Mouse (Mus musculus) liver, embryonic 12.5 days (tissue): Measurements from ENCODE around the gene Ugcg. TPM values are rescaled to one million over a fixed set of nuclear protein-coding genes. Genes with fewer than 3 reads are reported as not detected.

Experiments used
- ATAC-seq: fragments of 200-750 bp; cut with Nextera tagmentation; 2 replicates; pipeline ENCODE4 v1.8.0; 2017; ENCODE audit warnings: moderate number of reproducible peaks, mild to moderate bottlenecking, moderate library complexity
- H3K27ac ChIP-seq: fragments of 300-500 bp; sonication (generic); 2 replicates; pipeline ENCODE4 v1.5.1; 2016; ENCODE audit warnings: mild to moderate bottlenecking
- H3K27me3 ChIP-seq: fragments of 300-500 bp; sonication (generic); replicated peaks from 2 replicates; pipeline ENCODE4 v1.6.1; 2016; ENCODE audit warnings: mild to moderate bottlenecking, moderate library complexity
- H3K36me3 ChIP-seq: fragments of 300-500 bp; sonication (generic); 2 replicates; pipeline ENCODE4 v1.6.1; 2016; ENCODE audit warnings: mild to moderate bottlenecking, moderate library complexity
- H3K4me1 ChIP-seq: fragments of 300-500 bp; sonication (generic); 2 replicates; pipeline ENCODE4 v1.6.1; 2016
- H3K4me2 ChIP-seq: fragments of 300-500 bp; sonication (generic); 2 replicates; pipeline ENCODE4 v1.6.1; 2016; ENCODE audit warnings: mild to moderate bottlenecking, moderate library complexity
- H3K4me3 ChIP-seq: fragments of 300-500 bp; sonication (generic); 2 replicates; pipeline ENCODE4 v1.5.1; 2016; ENCODE audit warnings: mild to moderate bottlenecking, moderate library complexity
- H3K9ac ChIP-seq: fragments of 300-500 bp; sonication (generic); 2 replicates; pipeline ENCODE4 v1.6.1; 2016; ENCODE audit warnings: mild to moderate bottlenecking, moderate library complexity
- H3K9me3 ChIP-seq: fragments of 300-500 bp; sonication (generic); replicated peaks from 2 replicates; pipeline ENCODE4 v1.6.1; 2016; ENCODE audit warnings: mild to moderate bottlenecking, moderate library complexity
- WGBS: fragments of 180-500 bp; shearing (Covaris S2); methylation state at CpG from one replicate; pipeline ENCODE4 v1.1.7; 2016; ENCODE audit not compliant: insufficient replicate concordance; 5-methylcytosine and 5-hydroxymethylcytosine counted together
- polyA plus RNA-seq: library from polyadenylated mRNA; unstranded; fragments of >200 nt; fragmentation: Nextera tagmentation; extraction: Ambion mirVana; gene quantifications from 2 replicates; pipeline ENCODE4 v1.2.1, GENCODE M21; 2016

Ugcg gene
- polyA plus RNA-seq, 1 experiment from 2014 or later = 14.4 TPM

DNA sequence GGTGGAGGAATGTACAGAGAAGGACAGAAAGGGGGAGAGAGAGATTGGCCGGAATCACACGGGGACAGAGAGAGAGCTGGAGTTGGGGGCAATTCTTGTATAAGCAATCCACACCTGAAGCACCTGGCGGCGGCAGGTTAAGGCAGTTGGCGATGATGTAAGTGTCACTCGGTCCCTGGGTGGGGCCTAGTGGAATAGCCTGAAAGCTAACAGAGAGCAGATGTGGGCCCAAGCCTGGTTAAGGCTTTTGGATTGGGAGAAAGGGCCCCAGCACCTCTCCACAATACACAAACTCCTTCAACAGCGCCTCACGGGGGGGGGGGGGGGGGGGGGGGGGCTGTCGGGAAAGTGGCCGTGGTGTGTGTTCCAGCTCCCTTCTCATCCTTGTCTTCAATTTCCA lies 45.0 kb downstream of the Ugcg start:
- H3K4me1 ChIP-seq = peaks cover 58% of the 10 kb centered on the region
- peak overlapping the region; percentile 57 for H3K4me2 ChIP-seq
- H3K4me3 ChIP-seq = no peak overlapping the region
- no peaks in the 10 kb centered on the region for H3K27me3 ChIP-seq
- no peaks in the 10 kb centered on the region for H3K9me3 ChIP-seq
- peak overlapping the region; percentile 45; the same call in 1 of the 2 replicates for H3K9ac ChIP-seq
- H3K36me3 ChIP-seq = no peaks in the 10 kb centered on the region
- 47% methylated on average over 8 of the region's 10 CpGs for WGBS
- H3K27ac ChIP-seq = peak overlapping the region; percentile 84
- peak; percentile 72 for ATAC-seq

DNA sequence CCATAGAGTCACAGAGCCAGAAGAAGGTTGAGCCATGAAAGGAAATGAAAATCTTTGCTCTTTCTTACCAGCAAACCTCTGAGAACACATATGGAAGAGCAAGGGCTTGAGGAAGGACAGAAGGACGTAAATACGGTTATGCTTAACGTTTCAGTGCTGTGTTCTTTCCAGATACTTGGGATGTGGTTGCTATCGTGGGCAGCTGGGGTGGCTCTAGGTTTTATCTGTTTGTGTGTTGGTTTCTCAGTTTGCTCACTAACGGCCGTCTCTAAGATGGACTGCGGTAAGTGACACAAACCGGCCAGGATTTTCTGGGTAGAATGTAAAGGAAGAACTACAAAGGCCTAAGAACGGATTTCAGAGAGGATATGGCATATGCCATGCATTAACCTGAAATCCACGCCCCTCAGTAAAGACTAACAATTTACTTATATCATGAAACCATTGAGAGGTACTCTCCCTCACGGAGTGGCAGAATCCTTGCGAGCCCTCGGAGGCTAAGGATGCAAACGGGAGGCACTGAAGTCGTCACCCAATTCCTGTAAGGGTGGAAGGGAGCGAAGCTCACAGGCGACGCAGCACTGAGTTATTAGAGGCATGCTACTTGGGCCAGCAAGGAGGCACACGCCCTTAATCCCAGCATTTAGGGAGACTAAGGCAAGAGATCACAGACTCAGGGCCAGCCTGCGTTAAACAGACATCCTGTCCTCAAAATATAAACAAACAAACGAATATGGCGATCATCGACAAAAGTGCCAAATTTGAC lies 45.6 kb downstream of the Ugcg start:
- no peaks in the 10 kb centered on the region for H3K27me3 ChIP-seq

DNA sequence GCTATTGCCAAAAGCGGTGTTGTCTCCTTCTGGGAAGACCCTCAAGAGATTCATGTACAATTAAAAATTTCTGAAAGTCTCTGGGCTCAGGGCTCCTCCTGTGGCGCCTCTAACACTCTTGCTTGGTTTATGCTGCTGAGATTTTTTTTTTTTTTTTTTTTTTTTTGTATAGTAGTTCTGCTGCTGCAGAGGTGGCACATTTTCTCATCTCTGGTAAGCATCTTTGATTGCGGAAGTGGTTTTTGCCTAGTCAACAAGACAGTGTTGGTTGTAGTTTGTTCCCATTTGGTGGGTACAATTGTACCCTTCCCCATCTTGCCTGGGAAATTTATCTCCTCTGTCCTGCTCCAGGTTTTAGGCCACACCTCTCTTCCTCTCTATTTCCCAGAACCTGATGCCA lies 47.3 kb downstream of the Ugcg start:
- H3K4me1 ChIP-seq = peaks cover 67% of the 10 kb centered on the region
- no peak overlapping the region for H3K4me3 ChIP-seq
- H3K27me3 ChIP-seq = no peaks in the 10 kb centered on the region
- no peaks in the 10 kb centered on the region for H3K9me3 ChIP-seq
- no peak overlapping the region for H3K4me2 ChIP-seq
- no peak overlapping the region for H3K27ac ChIP-seq
- no peaks in the 10 kb centered on the region for H3K36me3 ChIP-seq
- 76% methylated on average over 3 of the region's 3 CpGs for WGBS
- ATAC-seq = no peak
- H3K9ac ChIP-seq = no peak overlapping the region

More for the DNA sequence above, 45.6 kb downstream of the Ugcg start:
- no peaks in the 10 kb centered on the region for H3K36me3 ChIP-seq
- ATAC-seq = peak; percentile 82
- peak overlapping the region; percentile 84 for H3K27ac ChIP-seq
- H3K4me3 ChIP-seq = no peak overlapping the region
- peaks cover 63% of the 10 kb centered on the region for H3K4me1 ChIP-seq
- H3K9me3 ChIP-seq = no peaks in the 10 kb centered on the region
- H3K4me2 ChIP-seq = peak overlapping the region; percentile 57
- H3K9ac ChIP-seq = peak overlapping the region; percentile 45; the same call in 1 of the 2 replicates
- WGBS = 37% methylated on average over 23 of the region's 23 CpGs

DNA sequence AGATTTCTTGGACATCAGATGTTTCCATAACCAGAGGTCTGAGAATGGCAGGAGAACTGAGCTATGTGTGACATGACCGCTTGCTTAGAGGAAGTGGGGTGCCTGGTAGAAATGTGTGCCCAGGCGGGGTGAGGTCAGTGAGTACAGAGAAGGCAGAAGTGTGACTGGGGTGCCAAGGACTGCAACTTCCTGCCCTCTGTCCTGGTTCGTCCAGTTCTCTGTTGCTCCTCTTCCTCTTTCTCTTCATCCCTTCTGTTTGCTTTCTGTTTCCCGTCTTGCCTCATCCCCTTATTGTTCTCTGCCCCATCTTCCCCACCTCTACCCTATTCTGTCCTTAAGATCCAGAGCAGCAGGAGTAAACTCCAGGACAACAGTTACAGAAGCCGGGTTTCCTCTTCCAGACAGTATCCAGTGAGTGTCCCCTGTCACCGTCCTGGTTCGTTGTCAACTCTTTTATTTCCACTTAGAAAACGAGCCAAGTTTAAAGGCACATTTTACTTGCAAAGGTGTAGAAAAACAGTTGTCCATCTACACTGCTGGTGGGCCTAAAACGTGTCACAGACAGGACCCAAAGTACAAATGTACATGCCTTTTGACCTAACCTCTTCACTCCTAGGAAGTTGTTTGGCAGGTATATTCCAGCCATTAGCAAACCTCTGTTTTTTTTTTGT lies 49.7 kb downstream of the Ugcg start:
- 40% methylated on average over 9 of the region's 9 CpGs for WGBS
- Histone ChIP-seq H3K4me2 (peak overlapping the region; percentile 21; the same call in 1 of the 2 replicates), H3K36me3 (no peaks in the 10 kb centered on the region), H3K27me3 (no peaks in the 10 kb centered on the region), H3K4me3 (no peak overlapping the region), H3K27ac (peak overlapping the region; percentile 28; the same call in 1 of the 2 replicates), H3K4me1 (peaks cover 82% of the 10 kb centered on the region), H3K9ac (no peak overlapping the region), H3K9me3 (no peaks in the 10 kb centered on the region)
- no peak for ATAC-seq

GRCm38 (mm10) chr4:59239312-59239728 lies 50.3 kb downstream of the Ugcg start:
- H3K4me1 ChIP-seq = peaks cover 82% of the 10 kb centered on the region
- WGBS = 38% methylated on average over 9 of the region's 9 CpGs
- H3K27ac ChIP-seq = 0 out of 2 replicates have a peak overlapping the region, but pooled peaks have one; percentile 32
- H3K36me3 ChIP-seq = no peaks in the 10 kb centered on the region
- H3K4me2 ChIP-seq = peak overlapping the region; percentile 24
- no peak overlapping the region for H3K4me3 ChIP-seq
- no peaks in the 10 kb centered on the region for H3K9me3 ChIP-seq
- no peaks in the 10 kb centered on the region for H3K27me3 ChIP-seq
- 0 out of 2 replicates have a peak overlapping the region, but pooled peaks have one; percentile 0 for H3K9ac ChIP-seq
- ATAC-seq = no peak

- Histone ChIP-seq H3K36me3 (no peaks in the 10 kb centered on the region), H3K4me3 (no peak overlapping the region), H3K4me2 (no peak overlapping the region), H3K9ac (no peak overlapping the region), H3K27ac (no peak overlapping the region), H3K27me3 (no peaks in the 10 kb centered on the region), H3K9me3 (no peaks in the 10 kb centered on the region), H3K4me1 (peaks cover 82% of the 10 kb centered on the region)
- 88% methylated on average over 9 of the region's 9 CpGs for WGBS
- no peak for ATAC-seq
Observed at GRCm38 (mm10) chr4:59240160-59240559, 51.1 kb downstream of the Ugcg start.

GRCm38 (mm10) chr4:59241096-59241495 lies 52.0 kb downstream of the Ugcg start:
- no peak for ATAC-seq
- peaks cover 84% of the 10 kb centered on the region for H3K4me1 ChIP-seq
- WGBS = 83% methylated on average over 4 of the region's 4 CpGs
- H3K4me2 ChIP-seq = no peak overlapping the region
- H3K9me3 ChIP-seq = no peaks in the 10 kb centered on the region
- no peak overlapping the region for H3K9ac ChIP-seq
- no peak overlapping the region for H3K4me3 ChIP-seq
- H3K36me3 ChIP-seq = no peaks in the 10 kb centered on the region
- no peak overlapping the region for H3K27ac ChIP-seq
- H3K27me3 ChIP-seq = no peaks in the 10 kb centered on the region

GRCm38 (mm10) chr4:59242221-59242620 lies 53.2 kb downstream of the Ugcg start:
- H3K4me2 ChIP-seq = no peak overlapping the region
- no peaks in the 10 kb centered on the region for H3K9me3 ChIP-seq
- H3K4me1 ChIP-seq = peaks cover 85% of the 10 kb centered on the region
- no peaks in the 10 kb centered on the region for H3K36me3 ChIP-seq
- ATAC-seq = no peak
- no peak overlapping the region for H3K27ac ChIP-seq
- WGBS = 83% methylated on average over 3 of the region's 3 CpGs
- H3K27me3 ChIP-seq = no peaks in the 10 kb centered on the region
- no peak overlapping the region for H3K9ac ChIP-seq
- H3K4me3 ChIP-seq = no peak overlapping the region

DNA sequence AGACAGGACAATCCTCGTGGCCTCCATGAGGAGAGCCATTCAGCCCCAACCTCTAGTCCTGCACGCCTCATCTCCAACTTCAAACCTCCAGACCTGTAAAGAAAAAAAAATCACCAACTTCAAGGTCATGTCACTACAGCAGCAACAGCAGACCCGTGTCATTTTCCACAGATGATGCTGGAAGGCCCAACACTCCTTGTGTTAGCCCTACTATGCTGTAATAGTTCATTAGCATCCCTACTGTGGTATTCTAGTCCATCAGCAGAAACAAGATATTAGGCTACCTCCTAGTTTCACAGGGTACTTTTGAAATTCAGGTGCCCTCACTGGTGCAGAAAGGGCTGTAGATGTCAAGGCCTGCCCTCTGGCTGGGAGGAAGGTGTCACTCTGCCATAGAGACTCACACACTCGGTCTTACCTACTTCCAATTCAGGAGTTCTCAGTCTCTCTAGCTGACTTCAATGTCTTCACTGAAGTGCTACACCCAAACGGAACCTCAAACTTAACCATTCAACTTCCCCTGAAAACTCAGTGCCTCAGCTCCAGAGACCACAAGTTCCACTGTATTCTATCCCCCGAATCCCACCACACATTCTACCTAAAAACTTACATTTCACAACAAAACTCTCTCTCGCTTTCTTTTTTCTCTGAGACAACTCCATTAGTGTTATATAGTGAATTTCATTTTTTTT lies 54.9 kb downstream of the Ugcg start:
- no peaks in the 10 kb centered on the region for H3K36me3 ChIP-seq
- H3K27ac ChIP-seq = peak overlapping the region; percentile 95
- peaks cover 89% of the 10 kb centered on the region for H3K4me1 ChIP-seq
- no peak overlapping the region for H3K4me3 ChIP-seq
- 0 out of 2 replicates have a peak overlapping the region, but pooled peaks have one; percentile 27 for H3K9ac ChIP-seq
- no peaks in the 10 kb centered on the region for H3K27me3 ChIP-seq
- H3K9me3 ChIP-seq = no peaks in the 10 kb centered on the region
- 53% methylated on average over 7 of the region's 7 CpGs for WGBS
- ATAC-seq = no peak
- H3K4me2 ChIP-seq = peak overlapping the region; percentile 62

- H3K4me2 ChIP-seq = peak overlapping the region; percentile 62
- no peaks in the 10 kb centered on the region for H3K36me3 ChIP-seq
- peaks cover 88% of the 10 kb centered on the region for H3K4me1 ChIP-seq
- H3K4me3 ChIP-seq = 0 out of 2 replicates have a peak overlapping the region, but pooled peaks have one; percentile 6
- H3K9me3 ChIP-seq = no peaks in the 10 kb centered on the region
- ATAC-seq = peak; percentile 69
- peak overlapping the region; percentile 53 for H3K9ac ChIP-seq
- peak overlapping the region; percentile 95 for H3K27ac ChIP-seq
- 14% methylated on average over 7 of the region's 7 CpGs for WGBS
- H3K27me3 ChIP-seq = no peaks in the 10 kb centered on the region
Observed at GRCm38 (mm10) chr4:59244791-59245555, 55.9 kb downstream of the Ugcg start.

- peak; percentile 67 for ATAC-seq
- H3K27ac ChIP-seq = peak overlapping the region; percentile 95
Observed at GRCm38 (mm10) chr4:59245776-59246175, 56.7 kb downstream of the Ugcg start.

More at GRCm38 (mm10) chr4:59245776-59246175, 56.7 kb downstream of the Ugcg start:
- no peak overlapping the region for H3K4me3 ChIP-seq
- peak overlapping the region; percentile 53 for H3K9ac ChIP-seq
- peak overlapping the region; percentile 62 for H3K4me2 ChIP-seq
- WGBS = 35% methylated on average over 4 of the region's 4 CpGs
- no peaks in the 10 kb centered on the region for H3K27me3 ChIP-seq
- H3K4me1 ChIP-seq = peaks cover 89% of the 10 kb centered on the region
- H3K36me3 ChIP-seq = no peaks in the 10 kb centered on the region
- no peaks in the 10 kb centered on the region for H3K9me3 ChIP-seq
